Mouse (Mus musculus) limb, embryonic 13.5 days (tissue): Measurements from ENCODE around the gene Hoxd11. TPM values are rescaled to one million over a fixed set of nuclear protein-coding genes. Genes with fewer than 3 reads are reported as not detected.
A peak's percentile ranks its signal among the peaks of the same experiment; 100 is the strongest.

Experiments
- ATAC-seq: fragments of 200-750 bp; cut with Nextera tagmentation; 2 replicates; pipeline ENCODE4 v1.8.0; 2017; ENCODE audit warnings: low read depth, moderate number of reproducible peaks, moderate TSS enrichment; ENCODE audit not compliant: low FRiP score
- H3K27ac ChIP-seq: fragments of 300-500 bp; sonication (generic); 2 replicates; pipeline ENCODE4 v1.5.1; 2015; ENCODE audit warnings: inconsistent platforms, mild to moderate bottlenecking, moderate library complexity
- H3K27me3 ChIP-seq: fragments of 300-500 bp; sonication (generic); 2 replicates; pipeline ENCODE4 v1.6.1; 2015; ENCODE audit warnings: mild to moderate bottlenecking, inconsistent platforms
- H3K36me3 ChIP-seq: fragments of 300-500 bp; sonication (generic); 2 replicates; pipeline ENCODE4 v1.6.1; 2015; ENCODE audit warnings: inconsistent platforms, mild to moderate bottlenecking, moderate library complexity
- H3K4me1 ChIP-seq: fragments of 300-500 bp; sonication (generic); 2 replicates; pipeline ENCODE4 v1.6.1; 2015; ENCODE audit warnings: inconsistent platforms
- H3K4me2 ChIP-seq: fragments of 300-500 bp; sonication (generic); replicated peaks from 2 replicates; pipeline ENCODE4 v1.6.1; 2015; ENCODE audit warnings: inconsistent platforms, mild to moderate bottlenecking, moderate library complexity
- H3K4me3 ChIP-seq: fragments of 300-500 bp; sonication (generic); 2 replicates; pipeline ENCODE4 v1.5.1; 2015; ENCODE audit warnings: moderate library complexity, mild to moderate bottlenecking, inconsistent platforms
- H3K9ac ChIP-seq: fragments of 300-500 bp; sonication (generic); 2 replicates; pipeline ENCODE4 v1.6.1; 2015; ENCODE audit warnings: mild to moderate bottlenecking, inconsistent platforms
- H3K9me3 ChIP-seq: fragments of 300-500 bp; sonication (generic); 2 replicates; pipeline ENCODE4 v1.6.1; 2016; ENCODE audit warnings: inconsistent platforms
- WGBS: fragments of 180-500 bp; shearing (Covaris S2); methylation state at CpG from one replicate; pipeline ENCODE4 v1.1.7; 2015; 5-methylcytosine and 5-hydroxymethylcytosine counted together
- polyA plus RNA-seq: library from polyadenylated mRNA; unstranded; fragments of >200 nt; fragmentation: Nextera tagmentation; extraction: Ambion mirVana; gene quantifications from 2 replicates; pipeline ENCODE4 v1.2.1, GENCODE M21; 2015

The Hoxd11 gene
- polyA plus RNA-seq, 1 experiment from 2014 or later, result 19.1 TPM

- H3K9me3 ChIP-seq, result no peaks in the 10 kb centered on the region
- no peak overlapping the region for H3K27ac ChIP-seq
- 8% methylated on average over 17 of the region's 17 CpGs for WGBS
- no peaks in the 10 kb centered on the region for H3K36me3 ChIP-seq
- ATAC-seq, result no peak
- H3K9ac ChIP-seq, result no peak overlapping the region
- H3K27me3 ChIP-seq, result peaks cover 76% of the 10 kb centered on the region
- H3K4me2 ChIP-seq, result peak overlapping the region; percentile 43; the same call in 1 of the 2 replicates
- peaks cover 47% of the 10 kb centered on the region for H3K4me1 ChIP-seq
- no peak overlapping the region for H3K4me3 ChIP-seq
Measured at GRCm38 (mm10) chr2:74701949-74702819, 22.8 kb downstream of the Hoxd11 start.

GRCm38 (mm10) chr2:74702820-74703219 lies 23.5 kb downstream of the Hoxd11 start:
- H3K27me3 ChIP-seq, result peaks cover 78% of the 10 kb centered on the region
- ATAC-seq, result no peak

GRCm38 (mm10) chr2:74703317-74703716 lies 24.0 kb downstream of the Hoxd11 start:
- H3K27ac ChIP-seq, result no peak overlapping the region
- no peak overlapping the region; the same call in 1 of the 2 replicates for H3K4me2 ChIP-seq
- peaks cover 80% of the 10 kb centered on the region for H3K27me3 ChIP-seq
- H3K36me3 ChIP-seq, result no peaks in the 10 kb centered on the region
- peaks cover 43% of the 10 kb centered on the region for H3K4me1 ChIP-seq
- WGBS, result 17% methylated on average over 10 of the region's 10 CpGs
- H3K9ac ChIP-seq, result no peak overlapping the region
- H3K9me3 ChIP-seq, result no peaks in the 10 kb centered on the region
- no peak for ATAC-seq
- H3K4me3 ChIP-seq, result no peak overlapping the region

More at GRCm38 (mm10) chr2:74702820-74703219, 23.5 kb downstream of the Hoxd11 start:
- Histone ChIP-seq H3K9ac (no peak overlapping the region), H3K36me3 (no peaks in the 10 kb centered on the region), H3K9me3 (no peaks in the 10 kb centered on the region), H3K4me3 (no peak overlapping the region), H3K4me2 (no peak overlapping the region), H3K27ac (no peak overlapping the region), H3K4me1 (peaks cover 43% of the 10 kb centered on the region)
- WGBS, result 24% methylated on average over 6 of the region's 6 CpGs

GRCm38 (mm10) chr2:74703720-74704392 lies 24.5 kb downstream of the Hoxd11 start:
- H3K36me3 ChIP-seq, result no peaks in the 10 kb centered on the region
- no peak for ATAC-seq
- peaks cover 85% of the 10 kb centered on the region for H3K27me3 ChIP-seq
- peak overlapping the region; percentile 77 for H3K4me2 ChIP-seq
- peaks cover 39% of the 10 kb centered on the region for H3K4me1 ChIP-seq
- peak overlapping the region; percentile 44; the same call in 1 of the 2 replicates for H3K27ac ChIP-seq
- 0 out of 2 replicates have a peak overlapping the region, but pooled peaks have one; percentile 87 for H3K9ac ChIP-seq
- WGBS, result 6% methylated on average over 26 of the region's 26 CpGs
- no peaks in the 10 kb centered on the region for H3K9me3 ChIP-seq
- H3K4me3 ChIP-seq, result peak overlapping the region; percentile 63

GRCm38 (mm10) chr2:74704393-74704998 lies 25.1 kb downstream of the Hoxd11 start, which contains the start of gene Hoxd8:
Gene Hoxd8, plus strand, starts transcription at chr2:74704615.
- peak; percentile 34; the same call in 1 of the 2 replicates for ATAC-seq

GRCm38 (mm10) chr2:74704999-74705466 lies 25.7 kb downstream of the Hoxd11 start:
- peak overlapping the region; percentile 77 for H3K4me2 ChIP-seq
- peak overlapping the region; percentile 87 for H3K9ac ChIP-seq
- H3K9me3 ChIP-seq, result no peaks in the 10 kb centered on the region
- ATAC-seq, result peak; percentile 24; the same call in 1 of the 2 replicates
- H3K4me3 ChIP-seq, result peak overlapping the region; percentile 63
- peak overlapping the region; percentile 90 for H3K27ac ChIP-seq
- peaks cover 29% of the 10 kb centered on the region for H3K4me1 ChIP-seq
- H3K27me3 ChIP-seq, result peaks cover 87% of the 10 kb centered on the region
- WGBS, result 2% methylated on average over 20 of the region's 66 CpGs
- no peaks in the 10 kb centered on the region for H3K36me3 ChIP-seq

More at GRCm38 (mm10) chr2:74704393-74704998, 25.1 kb downstream of the Hoxd11 start, which contains the start of gene Hoxd8:
- Histone ChIP-seq H3K36me3 (no peaks in the 10 kb centered on the region), H3K27me3 (peaks cover 87% of the 10 kb centered on the region), H3K4me1 (peaks cover 34% of the 10 kb centered on the region), H3K9me3 (no peaks in the 10 kb centered on the region), H3K4me2 (peak within 1 kb of the TSS; percentile 77), H3K9ac (peak within 1 kb of the TSS; percentile 87), H3K4me3 (peak within 1 kb of the TSS; percentile 63), H3K27ac (peak within 1 kb of the TSS; percentile 90)
- WGBS, result 1% methylated on average over 39 of the region's 52 CpGs

- Histone ChIP-seq H3K4me1 (peaks cover 23% of the 10 kb centered on the region), H3K4me2 (peak overlapping the region; percentile 77), H3K4me3 (peak overlapping the region; percentile 63), H3K9ac (peak overlapping the region; percentile 87), H3K9me3 (no peaks in the 10 kb centered on the region), H3K27me3 (peaks cover 87% of the 10 kb centered on the region), H3K36me3 (no peaks in the 10 kb centered on the region), H3K27ac (peak overlapping the region; percentile 90)
- under 1% methylated on average over 52 of the region's 85 CpGs for WGBS
- ATAC-seq, result no peak
Measured at GRCm38 (mm10) chr2:74705467-74706089, 26.2 kb downstream of the Hoxd11 start.

GRCm38 (mm10) chr2:74706393-74706960 lies 27.1 kb downstream of the Hoxd11 start:
- no peaks in the 10 kb centered on the region for H3K36me3 ChIP-seq
- ATAC-seq, result no peak
- H3K4me1 ChIP-seq, result peaks cover 19% of the 10 kb centered on the region
- H3K4me2 ChIP-seq, result peak overlapping the region; percentile 77
- H3K4me3 ChIP-seq, result peak overlapping the region; percentile 63
- H3K27ac ChIP-seq, result no peak overlapping the region
- H3K9me3 ChIP-seq, result no peaks in the 10 kb centered on the region
- under 1% methylated on average over 13 of the region's 13 CpGs for WGBS
- peak overlapping the region; percentile 87 for H3K9ac ChIP-seq
- peaks cover 85% of the 10 kb centered on the region for H3K27me3 ChIP-seq

- Histone ChIP-seq H3K9ac (0 out of 2 replicates have a peak overlapping the region, but pooled peaks have one; percentile 48), H3K4me2 (peak overlapping the region; percentile 47), H3K27ac (no peak overlapping the region), H3K4me1 (peaks cover 27% of the 10 kb centered on the region), H3K9me3 (no peaks in the 10 kb centered on the region), H3K27me3 (peaks cover 91% of the 10 kb centered on the region), H3K4me3 (peak overlapping the region; percentile 24), H3K36me3 (no peaks in the 10 kb centered on the region)
- WGBS, result 23% methylated on average over 7 of the region's 7 CpGs
- ATAC-seq, result no peak
Measured at GRCm38 (mm10) chr2:74707599-74707998, 28.2 kb downstream of the Hoxd11 start.

GRCm38 (mm10) chr2:74708676-74709075 lies 29.3 kb downstream of the Hoxd11 start:
- Histone ChIP-seq H3K9ac (no peak overlapping the region), H3K27ac (0 out of 2 replicates have a peak overlapping the region, but pooled peaks have one; percentile 0), H3K9me3 (no peaks in the 10 kb centered on the region), H3K36me3 (no peaks in the 10 kb centered on the region), H3K4me2 (0 out of 2 replicates have a peak overlapping the region, but pooled peaks have one; percentile 4), H3K4me3 (no peak overlapping the region), H3K4me1 (peaks cover 24% of the 10 kb centered on the region), H3K27me3 (peaks cover 93% of the 10 kb centered on the region)
- ATAC-seq, result no peak
- 26% methylated on average over 4 of the region's 4 CpGs for WGBS
